Mouse (Mus musculus) intestine, embryonic 15.5 days (tissue): Measurements from ENCODE around the gene Jund. TPM values are rescaled to one million over a fixed set of nuclear protein-coding genes. Genes with fewer than 3 reads are reported as not detected.
A peak's percentile ranks its signal among the peaks of the same experiment; 100 is the strongest.

ENCODE experiments used
- ATAC-seq: fragments of 200-750 bp; cut with Nextera tagmentation; 2 replicates; pipeline ENCODE4 v1.8.0; 2017; ENCODE audit warnings: moderate TSS enrichment, moderate library complexity
- H3K27ac ChIP-seq: fragments of 300-500 bp; sonication (generic); 2 replicates; pipeline ENCODE4 v1.5.1; 2015; ENCODE audit warnings: mild to moderate bottlenecking, inconsistent platforms
- H3K27me3 ChIP-seq: fragments of 300-500 bp; sonication (generic); replicated peaks from 2 replicates; pipeline ENCODE4 v1.6.1; 2015; ENCODE audit warnings: inconsistent platforms
- H3K36me3 ChIP-seq: fragments of 300-500 bp; sonication (generic); 2 replicates; pipeline ENCODE4 v1.6.1; 2015; ENCODE audit warnings: inconsistent platforms
- H3K4me1 ChIP-seq: fragments of 300-500 bp; sonication (generic); replicated peaks from 2 replicates; pipeline ENCODE4 v1.6.1; 2015; ENCODE audit warnings: inconsistent platforms
- H3K4me2 ChIP-seq: fragments of 300-500 bp; sonication (generic); replicated peaks from 2 replicates; pipeline ENCODE4 v1.6.1; 2015; ENCODE audit warnings: mild to moderate bottlenecking, inconsistent platforms
- H3K4me3 ChIP-seq: fragments of 300-500 bp; sonication (generic); replicated peaks from 2 replicates; pipeline ENCODE4 v1.5.1; 2015; ENCODE audit warnings: inconsistent platforms
- H3K9ac ChIP-seq: fragments of 300-500 bp; sonication (generic); 2 replicates; pipeline ENCODE4 v1.6.1; 2015; ENCODE audit warnings: inconsistent platforms
- H3K9me3 ChIP-seq: fragments of 300-500 bp; sonication (generic); 2 replicates; pipeline ENCODE4 v1.6.1; 2016; ENCODE audit warnings: inconsistent platforms
- WGBS: fragments of 180-500 bp; shearing (Covaris S2); methylation state at CpG from one replicate; pipeline ENCODE4 v1.1.7; 2015; 5-methylcytosine and 5-hydroxymethylcytosine counted together
- polyA plus RNA-seq: library from polyadenylated mRNA; unstranded; fragments of >200 nt; fragmentation: Nextera tagmentation; extraction: Ambion mirVana; gene quantifications from 2 replicates; pipeline ENCODE4 v1.2.1, GENCODE M21; 2015

The Jund gene
- polyA plus RNA-seq, 1 experiment from 2014 or later = 88.8 TPM

DNA sequence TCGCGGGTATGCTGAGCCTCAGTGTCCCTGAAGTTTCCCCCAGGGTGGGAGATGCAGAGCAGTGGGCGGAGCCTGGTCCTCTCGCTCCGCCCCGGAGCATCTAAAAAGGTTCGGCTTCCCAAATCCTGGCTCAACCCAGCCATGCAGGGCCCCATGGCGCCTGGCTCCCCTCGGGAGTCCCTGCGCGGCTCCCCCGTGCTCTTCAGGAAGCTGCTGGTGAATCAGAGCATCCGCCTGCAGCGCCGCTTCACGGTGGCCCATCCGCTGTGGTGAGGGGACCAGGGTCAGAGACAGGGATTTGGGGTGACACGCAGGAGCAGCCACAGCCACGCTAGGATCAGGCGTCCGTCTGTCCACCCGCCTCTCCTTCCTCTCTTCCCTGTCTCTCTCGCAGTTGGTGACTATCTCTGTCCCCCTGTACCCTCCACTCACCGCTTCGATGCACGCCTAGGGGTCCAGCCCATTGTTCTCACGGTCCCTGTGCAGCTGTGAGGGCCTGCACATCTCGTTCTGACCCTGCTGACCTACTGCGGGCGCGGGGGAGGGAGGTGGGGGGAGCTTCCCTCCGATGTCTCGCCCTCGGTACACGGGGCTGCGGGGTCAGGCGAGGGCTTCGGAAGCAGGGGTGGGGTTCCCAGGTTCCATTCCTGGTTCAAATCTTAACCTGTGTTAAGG is 44.4 kb downstream of the Jund start:
- ATAC-seq = 0 out of 2 replicates have a peak, but pooled peaks have one; percentile 12
- Histone ChIP-seq H3K27ac (no peak overlapping the region), H3K36me3 (no peaks in the 10 kb centered on the region), H3K4me2 (peak overlapping the region; percentile 59), H3K27me3 (peaks cover 68% of the 10 kb centered on the region), H3K4me1 (peaks cover 17% of the 10 kb centered on the region), H3K4me3 (peak overlapping the region; percentile 7; the same call in 1 of the 2 replicates), H3K9me3 (no peaks in the 10 kb centered on the region), H3K9ac (0 out of 2 replicates have a peak overlapping the region, but pooled peaks have one; percentile 10)
- 6% methylated on average over 38 of the region's 38 CpGs for WGBS

DNA sequence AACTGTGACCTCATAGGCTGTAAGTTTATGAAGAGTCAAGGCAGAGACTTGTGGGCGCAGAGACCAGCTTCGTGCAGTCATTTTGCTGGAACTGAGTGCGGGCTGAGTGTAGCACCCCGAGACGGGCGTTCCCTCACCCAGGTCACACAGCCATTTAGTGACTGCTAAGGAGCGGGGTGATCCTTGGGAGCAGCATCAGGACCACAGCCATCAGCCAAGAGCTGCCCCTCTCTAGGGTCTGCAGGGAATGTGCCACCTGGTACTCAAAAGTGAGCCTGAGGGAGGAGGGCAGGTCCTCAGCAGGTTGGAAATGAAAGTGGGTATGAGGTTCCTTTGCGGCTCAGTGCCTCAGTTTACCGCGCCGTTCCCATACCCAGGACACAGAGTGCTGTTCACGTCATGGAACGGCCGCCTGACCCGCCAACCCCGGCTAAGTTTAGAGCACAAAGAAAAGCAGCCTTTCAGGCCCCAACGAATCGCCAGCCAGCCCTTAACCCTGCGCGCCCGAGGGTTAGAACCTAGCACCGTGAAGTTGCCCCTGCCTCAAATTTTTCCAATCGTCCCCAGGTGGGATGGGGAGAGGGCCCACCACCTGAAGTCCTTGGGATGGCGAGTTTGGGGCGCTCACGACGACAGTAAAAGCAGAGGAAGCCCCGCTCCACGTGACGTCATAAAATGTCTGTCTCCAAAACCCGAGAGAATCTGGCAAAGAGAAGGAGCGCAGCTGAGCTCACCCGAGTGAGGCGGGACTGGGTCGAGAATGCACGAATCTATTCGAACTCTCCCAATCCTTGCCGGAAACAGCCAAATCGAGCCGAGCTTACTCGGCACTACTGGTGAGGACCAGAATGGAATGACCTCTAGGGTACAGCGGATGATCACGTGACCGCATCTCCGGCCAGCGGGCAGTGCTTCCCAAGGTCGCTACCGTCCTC is 45.2 kb downstream of the Jund start:
- Histone ChIP-seq H3K9ac (0 out of 2 replicates have a peak overlapping the region, but pooled peaks have one; percentile 18), H3K4me2 (peak overlapping the region; percentile 59), H3K4me1 (peaks cover 17% of the 10 kb centered on the region), H3K27me3 (peaks cover 72% of the 10 kb centered on the region), H3K27ac (no peak overlapping the region), H3K9me3 (no peaks in the 10 kb centered on the region), H3K36me3 (no peaks in the 10 kb centered on the region), H3K4me3 (peak overlapping the region; percentile 15)
- WGBS = 8% methylated on average over 48 of the region's 48 CpGs
- ATAC-seq = 0 out of 2 replicates have a peak, but pooled peaks have one; percentile 11

DNA sequence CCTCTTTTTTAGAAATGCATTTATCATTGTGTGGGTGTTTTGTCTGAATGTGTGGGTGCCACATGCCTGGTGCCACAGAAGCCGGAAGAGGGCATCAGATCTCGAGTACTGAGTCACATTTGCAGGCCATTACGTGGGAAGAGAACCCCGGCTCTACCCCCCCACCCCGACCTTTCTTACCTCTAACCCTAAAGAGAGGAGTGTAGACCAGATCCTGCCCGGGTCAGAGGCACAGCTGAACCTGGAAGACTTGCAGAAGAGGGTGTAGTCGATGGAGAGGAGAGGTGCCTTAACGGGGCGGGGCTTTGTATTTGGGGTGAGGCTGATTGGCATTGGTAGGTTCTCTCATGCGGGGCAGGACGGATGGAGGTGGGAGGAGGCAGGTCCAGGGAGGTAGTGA is 46.1 kb downstream of the Jund start:
- Histone ChIP-seq H3K36me3 (no peaks in the 10 kb centered on the region), H3K27me3 (peaks cover 76% of the 10 kb centered on the region), H3K9ac (no peak overlapping the region), H3K4me1 (peaks cover 17% of the 10 kb centered on the region), H3K27ac (no peak overlapping the region), H3K4me2 (peak overlapping the region; percentile 59; the same call in 1 of the 2 replicates), H3K9me3 (no peaks in the 10 kb centered on the region), H3K4me3 (no peak overlapping the region)
- no peak for ATAC-seq
- 48% methylated on average over 11 of the region's 11 CpGs for WGBS

DNA sequence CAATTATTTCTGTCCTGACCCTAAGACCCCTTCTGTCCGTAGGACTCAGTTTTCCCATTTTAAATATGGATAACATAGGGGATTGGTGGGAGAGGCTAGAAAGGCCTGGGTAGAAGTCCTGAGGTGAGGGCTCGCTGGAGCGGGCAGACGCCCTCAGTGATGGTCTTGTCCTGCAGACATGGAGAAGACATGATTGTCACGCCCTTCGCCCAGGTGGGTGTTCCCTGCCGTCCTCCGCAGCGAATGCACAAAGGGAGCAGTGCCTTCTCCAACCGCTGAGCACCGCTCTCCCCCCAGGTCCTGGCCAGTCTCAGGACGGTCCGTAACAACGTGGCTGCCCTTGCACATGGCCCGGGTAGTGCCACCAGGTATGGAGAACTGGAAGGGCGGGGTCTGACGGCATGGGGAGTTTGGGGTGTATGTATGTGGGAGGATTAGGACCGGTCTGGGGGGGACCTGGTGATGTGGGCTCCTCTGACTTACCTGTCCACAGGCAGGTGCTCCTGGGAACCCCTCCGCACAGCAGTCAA is 47.0 kb downstream of the Jund start:
- 58% methylated on average over 19 of the region's 19 CpGs for WGBS
- H3K4me3 ChIP-seq = no peak overlapping the region
- H3K27me3 ChIP-seq = peaks cover 76% of the 10 kb centered on the region
- no peak overlapping the region for H3K4me2 ChIP-seq
- no peak overlapping the region for H3K27ac ChIP-seq
- H3K9me3 ChIP-seq = no peaks in the 10 kb centered on the region
- peaks cover 17% of the 10 kb centered on the region for H3K4me1 ChIP-seq
- no peaks in the 10 kb centered on the region for H3K36me3 ChIP-seq
- ATAC-seq = no peak
- no peak overlapping the region for H3K9ac ChIP-seq

- Histone ChIP-seq H3K4me1 (peaks cover 17% of the 10 kb centered on the region), H3K4me2 (no peak overlapping the region), H3K9me3 (no peaks in the 10 kb centered on the region), H3K36me3 (no peaks in the 10 kb centered on the region), H3K27me3 (peaks cover 68% of the 10 kb centered on the region), H3K27ac (no peak overlapping the region), H3K4me3 (no peak overlapping the region), H3K9ac (no peak overlapping the region)
- WGBS = 61% methylated on average over 9 of the region's 9 CpGs
- ATAC-seq = no peak
Observed at GRCm38 (mm10) chr8:70746676-70747075, 47.9 kb downstream of the Jund start.

GRCm38 (mm10) chr8:70747211-70747890 is 48.6 kb downstream of the Jund start:
- H3K9me3 ChIP-seq = no peaks in the 10 kb centered on the region
- no peak overlapping the region for H3K27ac ChIP-seq
- H3K4me2 ChIP-seq = no peak overlapping the region
- no peak overlapping the region for H3K9ac ChIP-seq
- H3K4me3 ChIP-seq = no peak overlapping the region
- H3K36me3 ChIP-seq = no peaks in the 10 kb centered on the region
- peaks cover 17% of the 10 kb centered on the region for H3K4me1 ChIP-seq
- H3K27me3 ChIP-seq = peaks cover 61% of the 10 kb centered on the region
- 85% methylated on average over 18 of the region's 18 CpGs for WGBS
- ATAC-seq = no peak

GRCm38 (mm10) chr8:70748246-70749096 is 49.7 kb downstream of the Jund start:
- Histone ChIP-seq H3K9ac (no peak overlapping the region), H3K27ac (no peak overlapping the region), H3K4me1 (peaks cover 20% of the 10 kb centered on the region), H3K4me2 (no peak overlapping the region), H3K27me3 (peaks cover 50% of the 10 kb centered on the region), H3K9me3 (no peaks in the 10 kb centered on the region), H3K4me3 (no peak overlapping the region), H3K36me3 (no peaks in the 10 kb centered on the region)
- no peak for ATAC-seq
- WGBS = 83% methylated on average over 23 of the region's 23 CpGs

DNA sequence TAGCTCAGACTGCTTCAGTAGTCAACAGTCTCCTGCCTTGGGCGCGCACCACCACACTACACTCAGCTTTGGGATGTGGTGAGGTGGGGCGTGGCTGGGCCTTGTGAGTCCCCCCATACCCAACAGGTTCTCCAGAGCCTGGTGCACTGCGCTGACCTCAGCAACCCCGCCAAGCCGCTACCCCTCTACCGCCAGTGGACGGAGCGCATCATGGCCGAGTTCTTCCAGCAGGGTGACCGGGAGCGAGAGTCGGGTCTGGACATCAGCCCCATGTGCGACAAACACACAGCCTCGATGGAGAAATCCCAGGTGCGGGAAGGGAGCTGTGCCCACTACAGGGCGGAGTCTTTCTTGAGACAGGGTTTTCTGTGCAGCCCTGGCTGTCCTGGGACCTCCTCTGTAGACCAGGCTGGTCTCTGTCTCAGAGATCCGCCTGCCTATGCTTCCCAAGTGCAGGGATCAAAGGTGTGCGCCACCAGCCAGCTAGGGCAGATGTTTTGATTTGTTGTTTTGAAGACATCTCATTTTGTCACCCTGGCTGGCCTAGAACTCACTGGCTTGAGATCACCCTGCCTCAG is 50.4 kb downstream of the Jund start:
- no peak for ATAC-seq
- no peak overlapping the region for H3K4me2 ChIP-seq
- WGBS = 78% methylated on average over 19 of the region's 19 CpGs

More for the DNA sequence above, 50.4 kb downstream of the Jund start:
- Histone ChIP-seq H3K9me3 (no peaks in the 10 kb centered on the region), H3K27ac (no peak overlapping the region), H3K27me3 (peaks cover 43% of the 10 kb centered on the region), H3K9ac (no peak overlapping the region), H3K4me3 (no peak overlapping the region), H3K36me3 (no peaks in the 10 kb centered on the region), H3K4me1 (peaks cover 16% of the 10 kb centered on the region)

Other genes starting within 250 kb of the Jund start
- 18.7 and 20.8 TPM in 2 replicates for gene Klhl26, start 222.0 kb upstream of the Jund start, polyA plus RNA-seq
- 3.2 and 4.2 TPM in 2 replicates for gene Tmem59l, start 211.6 kb upstream of the Jund start, polyA plus RNA-seq
- gene Crlf1, start 205.8 kb upstream of the Jund start, polyA plus RNA-seq = 0.95 and 1.2 TPM in 2 replicates
- gene Rex1bd, start 192.2 kb upstream of the Jund start, polyA plus RNA-seq = 121 and 132 TPM in 2 replicates
- 957 and 992 TPM in 2 replicates for gene Uba52, start 188.1 kb upstream of the Jund start, polyA plus RNA-seq
- gene Fkbp8, start 171.2 kb upstream of the Jund start, polyA plus RNA-seq = 277 and 331 TPM in 2 replicates
- gene Kxd1, start 171.0 kb upstream of the Jund start, polyA plus RNA-seq = 60.5 and 65.8 TPM in 2 replicates
- 15.9 TPM in 2 replicates for gene Ell, start 159.5 kb upstream of the Jund start, polyA plus RNA-seq
- 123 and 130 TPM in 2 replicates for gene Isyna1, start 104.6 kb upstream of the Jund start, polyA plus RNA-seq
- 86.9 and 91.7 TPM in 2 replicates for gene Ssbp4, start 90.1 kb upstream of the Jund start, polyA plus RNA-seq
- gene Lrrc25, start 82.8 kb upstream of the Jund start, polyA plus RNA-seq = 2.4 and 2.5 TPM in 2 replicates
- gene Gdf15, start 66.5 kb upstream of the Jund start, polyA plus RNA-seq = 2.3 and 2.9 TPM in 2 replicates
- gene Pgpep1, start 38.6 kb upstream of the Jund start, polyA plus RNA-seq = 58.0 and 74.2 TPM in 2 replicates
- 286 and 323 TPM in 2 replicates for gene Lsm4, start 25.7 kb upstream of the Jund start, polyA plus RNA-seq
- not detected in 2 replicates for gene Iqcn, start 4.5 kb downstream of the Jund start, polyA plus RNA-seq
- gene Gm3336, start 19.6 kb downstream of the Jund start, polyA plus RNA-seq = 2.1 and 2.5 TPM in 2 replicates
- 0.21 and 0.53 TPM in 2 replicates for gene Pde4c, start 24.8 kb downstream of the Jund start, polyA plus RNA-seq
- 24.0 and 26.0 TPM in 2 replicates for gene Rab3a, start 55.7 kb downstream of the Jund start, polyA plus RNA-seq
- gene Mpv17l2, start 62.0 kb downstream of the Jund start, polyA plus RNA-seq = 59.1 and 72.6 TPM in 2 replicates
- gene Pik3r2, start 77.8 kb downstream of the Jund start, polyA plus RNA-seq = 53.1 and 55.3 TPM in 2 replicates
- gene Mast3, start 106.1 kb downstream of the Jund start, polyA plus RNA-seq = 13.2 and 16.8 TPM in 2 replicates
- gene Il12rb1, start 109.5 kb downstream of the Jund start, polyA plus RNA-seq = 0.29 and 0.40 TPM in 2 replicates
- 7.5 TPM in 2 replicates for gene Arrdc2, start 140.8 kb downstream of the Jund start, polyA plus RNA-seq
- gene Kcnn1, start 164.3 kb downstream of the Jund start, polyA plus RNA-seq = 2.0 TPM in 2 replicates
- gene Ccdc124, start 175.0 kb downstream of the Jund start, polyA plus RNA-seq = 89.4 and 90.7 TPM in 2 replicates
- 0.34 and 0.40 TPM in 2 replicates for gene Slc5a5, start 193.8 kb downstream of the Jund start, polyA plus RNA-seq
- gene Rpl18a, start 198.5 kb downstream of the Jund start, polyA plus RNA-seq = 4,170 and 4,400 TPM in 2 replicates
- 36.7 and 38.6 TPM in 2 replicates for gene Map1s, start 207.0 kb downstream of the Jund start, polyA plus RNA-seq